Mouse (Mus musculus): ENCODE data around the gene Cyp2d26.

DNA sequence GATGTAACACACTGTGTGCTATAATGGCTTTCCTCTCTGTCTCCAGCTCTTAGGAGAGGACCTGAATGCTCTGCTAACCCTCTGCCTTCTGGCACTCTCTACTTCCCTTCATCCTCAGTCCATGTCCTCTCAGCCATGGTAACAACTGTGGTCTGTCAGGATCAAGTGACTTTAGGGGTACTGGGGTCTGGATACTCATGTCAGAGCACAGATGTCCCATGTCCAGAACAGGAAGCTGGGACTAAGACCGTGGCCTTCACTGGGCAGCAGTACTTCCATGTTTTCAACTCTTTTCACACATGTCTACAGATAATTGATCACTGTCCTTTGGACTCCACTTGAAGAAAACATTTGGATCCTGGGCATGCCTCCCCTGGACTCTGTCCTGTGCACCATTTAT is 10.3 kb downstream of the Cyp2d26 start:
- no peak for TF ChIP-seq CTCF (IDR thresholded peaks at IDR 0.05; ENCODE audit: low read depth)
- TF ChIP-seq EP300 (optimal IDR thresholded peaks at IDR 0.05) = no peak

Measured in stomach, postnatal 0 days (tissue).